Mouse (Mus musculus): ENCODE measurements at regions not wholly inside any gene's neighbourhood (a gene's known extent, or its start where the extent isn't known, plus 50 kb on each side); places are given as distances from the start of the nearest gene placed in this dataset.
A peak's percentile ranks its signal among the peaks of the same experiment; 100 is the strongest.

DNA sequence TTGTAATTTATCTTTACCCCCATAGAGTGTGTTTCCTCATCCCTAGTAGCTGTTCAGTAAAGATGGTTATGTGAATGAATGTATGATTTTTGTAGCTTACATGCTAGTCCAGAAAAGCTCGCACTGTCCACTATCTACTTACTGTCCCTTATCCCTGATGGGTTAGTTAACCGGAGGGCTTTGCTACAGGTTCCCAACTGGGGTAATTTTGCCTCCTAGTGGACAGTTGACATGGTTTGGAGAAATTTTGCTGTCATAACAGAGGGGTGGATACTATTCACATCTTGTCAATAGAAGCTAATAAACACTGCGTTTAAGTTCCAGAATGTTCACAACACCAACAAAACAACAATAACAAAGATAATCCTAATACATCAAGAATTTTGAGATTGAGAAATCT, 711.6 kb downstream of the Nup35 start:
- peak; percentile 3; the same call in 1 of the 2 replicates for TF ChIP-seq CTCF (IDR thresholded peaks at IDR 0.05; ENCODE audit: borderline replicate concordance, extremely low read depth, insufficient read depth, insufficient read length)
- no peak for TF ChIP-seq POLR2A (IDR thresholded peaks at IDR 0.05; ENCODE audit: borderline replicate concordance, extremely low read depth, insufficient read depth, insufficient read length, poor library complexity, severe bottlenecking)

Data from brain, embryonic 14.5 days (tissue).